Mouse (Mus musculus) ovary, postnatal 10 days (tissue): ENCODE data around the gene Gm5134.
"Not testable (repeated sequence)": the region's sequence is repeated elsewhere in the genome, so short reads cannot be mapped to it uniquely, and the experiment has no call there.

Experiments
- DNase-seq: peaks from one replicate; pipeline ENCODE4 v3.0.0; 2022; ENCODE audit warnings: low spot score

The Gm5134 gene

GRCm38 (mm10) chr10:75994531-75995210 is 40.4 kb downstream of the Gm5134 start:
- not testable (repeated sequence) for DNase-seq

GRCm38 (mm10) chr10:75995463-75995862 is 41.1 kb downstream of the Gm5134 start:
- DNase-seq: no peak

- no peak for DNase-seq
Observed at GRCm38 (mm10) chr10:75996315-75996714, 42.0 kb downstream of the Gm5134 start.

GRCm38 (mm10) chr10:76001160-76001559 is 46.8 kb downstream of the Gm5134 start:
- no peak for DNase-seq

- DNase-seq: no peak
Observed at GRCm38 (mm10) chr10:76002101-76002521, 47.8 kb downstream of the Gm5134 start.

GRCm38 (mm10) chr10:76002615-76003014 is 48.3 kb downstream of the Gm5134 start:
- DNase-seq: no peak

GRCm38 (mm10) chr10:76003221-76003620 is 48.9 kb downstream of the Gm5134 start:
- no peak for DNase-seq

- DNase-seq: no peak
Observed at GRCm38 (mm10) chr10:76006385-76006784, 52.1 kb downstream of the Gm5134 start.

GRCm38 (mm10) chr10:76009812-76010211 is 55.5 kb downstream of the Gm5134 start:
- DNase-seq: no peak

GRCm38 (mm10) chr10:76012922-76013321 is 58.6 kb downstream of the Gm5134 start:
- no peak for DNase-seq

GRCm38 (mm10) chr10:76016886-76017285 is 62.6 kb downstream of the Gm5134 start:
- no peak for DNase-seq

- DNase-seq: no peak
Observed at GRCm38 (mm10) chr10:76021728-76022127, 67.4 kb downstream of the Gm5134 start.

- DNase-seq: no peak
Observed at GRCm38 (mm10) chr10:76023921-76024320, 69.6 kb downstream of the Gm5134 start.

- DNase-seq: no peak
Observed at GRCm38 (mm10) chr10:76025470-76026190, 71.3 kb downstream of the Gm5134 start.

- no peak for DNase-seq
Observed at GRCm38 (mm10) chr10:76027127-76028015, 73.1 kb downstream of the Gm5134 start.

- DNase-seq: no peak
Observed at GRCm38 (mm10) chr10:76028016-76028366, 73.7 kb downstream of the Gm5134 start.

GRCm38 (mm10) chr10:76028396-76028795 is 74.1 kb downstream of the Gm5134 start:
- DNase-seq: no peak

- DNase-seq: no peak
Observed at GRCm38 (mm10) chr10:76029276-76029675, 75.0 kb downstream of the Gm5134 start.

GRCm38 (mm10) chr10:76030496-76030895 is 76.2 kb downstream of the Gm5134 start:
- DNase-seq: no peak

GRCm38 (mm10) chr10:76031511-76032401 is 77.4 kb downstream of the Gm5134 start:
- DNase-seq: no peak

- peak; percentile 90 for DNase-seq
Observed at GRCm38 (mm10) chr10:76032402-76033118, 78.2 kb downstream of the Gm5134 start, which contains the start of gene Zfp280b. Zfp280b (plus strand) TSS chr10:76032650.
